Mouse (Mus musculus) embryonic facial prominence, embryonic 10.5 days (tissue): ENCODE data around the gene 6030408B16Rik. TPM values are rescaled to one million over a fixed set of nuclear protein-coding genes. Genes with fewer than 3 reads are reported as not detected.

ENCODE experiments used
- DNase-seq: peaks from one replicate; pipeline ENCODE4 v3.0.0-alpha.2; 2017; ENCODE audit warnings: low spot score
- H3K27ac ChIP-seq: fragments of 300-500 bp; sonication (generic); replicated peaks from 2 replicates; pipeline ENCODE4 v1.5.1; 2016; ENCODE audit warnings: mild to moderate bottlenecking
- H3K27me3 ChIP-seq: fragments of 300-500 bp; sonication (generic); replicated peaks from 2 replicates; pipeline ENCODE4 v1.6.1; 2016; ENCODE audit warnings: low read depth, mild to moderate bottlenecking; ENCODE audit not compliant: poor library complexity, severe bottlenecking
- H3K36me3 ChIP-seq: fragments of 300-500 bp; sonication (generic); replicated peaks from 2 replicates; pipeline ENCODE4 v1.6.1; 2016; ENCODE audit warnings: mild to moderate bottlenecking, moderate library complexity
- H3K4me1 ChIP-seq: fragments of 300-500 bp; sonication (generic); 2 replicates; pipeline ENCODE4 v1.6.1; 2016
- H3K4me3 ChIP-seq: fragments of 300-500 bp; sonication (generic); 2 replicates; pipeline ENCODE4 v1.5.1; 2016; ENCODE audit warnings: mild to moderate bottlenecking, moderate library complexity
- H3K9me3 ChIP-seq: fragments of 300-500 bp; sonication (generic); 2 replicates; pipeline ENCODE4 v1.6.1; 2016; ENCODE audit warnings: mild to moderate bottlenecking
- WGBS: fragments of 180-500 bp; shearing (Covaris S2); methylation state at CpG from one replicate; pipeline ENCODE4 v1.1.7; 2016; 5-methylcytosine and 5-hydroxymethylcytosine counted together
- polyA plus RNA-seq: library from polyadenylated mRNA; unstranded; fragments of >200 nt; fragmentation: Nextera tagmentation; extraction: Ambion mirVana; gene quantifications from 2 replicates; pipeline ENCODE4 v1.2.1, GENCODE M21; 2016

Gene 6030408B16Rik
- polyA plus RNA-seq, 1 experiment from 2014 or later, result 0.71 TPM

DNA sequence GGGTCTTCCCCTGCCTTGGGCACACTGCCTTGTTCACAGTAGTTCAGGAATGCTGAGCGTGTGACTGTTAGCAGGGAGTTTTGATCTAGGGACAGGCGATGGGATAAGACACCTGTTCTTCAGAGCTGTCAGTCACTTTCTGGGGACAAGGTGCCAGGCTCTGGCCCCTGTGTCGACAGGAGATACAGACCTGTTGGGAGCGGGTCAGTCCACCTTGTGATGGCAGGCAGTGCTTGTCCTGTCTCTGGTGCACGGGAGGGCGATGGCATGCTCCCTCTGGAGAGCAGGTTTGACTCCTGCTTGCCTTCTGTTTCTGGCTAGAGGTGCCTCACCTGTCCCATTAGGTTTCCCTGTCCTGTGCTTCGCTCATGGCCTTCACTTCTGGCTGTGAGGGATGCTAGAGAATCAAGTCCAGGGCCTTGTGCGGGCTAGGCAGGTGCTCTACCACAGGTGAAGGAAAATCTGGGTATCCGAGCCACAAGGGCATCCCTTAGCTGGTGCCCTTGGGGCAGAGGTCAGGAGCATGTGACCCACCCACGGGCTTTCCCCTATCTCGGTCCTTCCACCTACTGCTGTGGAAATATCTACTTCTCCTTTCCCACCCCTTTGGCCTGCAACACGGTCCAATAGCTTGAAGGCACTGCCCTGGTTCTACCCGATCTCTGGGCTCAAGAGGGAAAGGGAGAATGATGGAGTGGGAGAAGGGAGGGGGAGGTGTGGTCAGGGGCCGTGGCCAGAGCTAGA lies 36.4 kb upstream of the 6030408B16Rik start:
- no peak for DNase-seq
- Histone ChIP-seq H3K4me1 (peaks cover 61% of the 10 kb centered on the region), H3K27ac (no peak overlapping the region), H3K4me3 (no peak overlapping the region), H3K36me3 (0 out of 2 replicates have a peak, but pooled peaks cover 7% of the 10 kb centered on the region), H3K27me3 (no peaks in the 10 kb centered on the region; the same call in 1 of the 2 replicates), H3K9me3 (no peaks in the 10 kb centered on the region)
- WGBS, result 77% methylated on average over 14 of the region's 14 CpGs

DNA sequence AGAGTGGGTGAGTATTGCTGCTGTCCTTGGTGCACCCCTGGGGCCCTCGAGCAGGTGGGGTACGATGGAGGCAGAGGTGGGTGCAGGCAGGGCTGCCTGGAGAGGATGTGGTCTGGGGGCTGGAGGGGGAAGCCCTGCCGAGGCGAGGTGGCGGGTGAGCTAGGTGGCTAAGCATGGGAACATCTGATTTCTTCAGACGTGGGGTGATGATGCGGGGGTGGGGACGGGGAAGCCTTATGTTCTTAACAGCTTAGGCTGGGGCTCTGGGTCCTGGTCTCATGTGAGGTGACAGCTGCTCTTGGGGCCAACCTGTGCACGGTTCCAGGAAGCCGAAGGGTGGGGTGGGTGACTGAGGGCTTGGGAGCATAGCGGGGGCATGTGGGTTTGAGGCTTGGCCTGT lies 34.6 kb upstream of the 6030408B16Rik start:
- Histone ChIP-seq H3K9me3 (no peaks in the 10 kb centered on the region), H3K27ac (no peak overlapping the region), H3K27me3 (no peaks in the 10 kb centered on the region), H3K4me3 (no peak overlapping the region), H3K36me3 (0 out of 2 replicates have a peak, but pooled peaks cover 7% of the 10 kb centered on the region), H3K4me1 (peaks cover 72% of the 10 kb centered on the region)
- 92% methylated on average over 11 of the region's 11 CpGs for WGBS
- DNase-seq, result no peak

DNA sequence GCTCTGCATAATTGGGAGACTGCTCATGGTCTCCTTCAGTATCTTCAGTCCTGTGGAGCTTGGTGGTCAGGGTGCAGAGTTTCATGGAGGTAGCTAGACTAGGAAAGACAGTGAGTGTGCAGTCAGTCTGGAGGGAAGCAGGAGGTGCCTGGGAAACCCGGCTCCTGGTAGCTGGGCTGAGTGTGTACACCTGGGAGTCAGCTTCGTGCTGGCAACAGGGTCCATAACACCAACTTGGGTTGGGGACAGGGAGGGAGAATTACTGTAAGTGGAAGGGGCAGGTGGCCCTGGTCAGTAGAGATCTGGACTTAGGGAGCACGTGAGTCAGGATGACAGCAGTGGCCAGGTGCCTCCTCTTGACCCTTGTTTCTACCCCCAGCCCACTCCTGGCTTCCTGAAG lies 33.1 kb upstream of the 6030408B16Rik start:
- H3K4me1 ChIP-seq, result peaks cover 57% of the 10 kb centered on the region
- 87% methylated on average over 3 of the region's 3 CpGs for WGBS
- H3K27me3 ChIP-seq, result peaks cover 12% of the 10 kb centered on the region
- no peaks in the 10 kb centered on the region for H3K9me3 ChIP-seq
- H3K36me3 ChIP-seq, result 0 out of 2 replicates have a peak, but pooled peaks cover 7% of the 10 kb centered on the region
- no peak overlapping the region for H3K27ac ChIP-seq
- no peak for DNase-seq
- no peak overlapping the region for H3K4me3 ChIP-seq

DNA sequence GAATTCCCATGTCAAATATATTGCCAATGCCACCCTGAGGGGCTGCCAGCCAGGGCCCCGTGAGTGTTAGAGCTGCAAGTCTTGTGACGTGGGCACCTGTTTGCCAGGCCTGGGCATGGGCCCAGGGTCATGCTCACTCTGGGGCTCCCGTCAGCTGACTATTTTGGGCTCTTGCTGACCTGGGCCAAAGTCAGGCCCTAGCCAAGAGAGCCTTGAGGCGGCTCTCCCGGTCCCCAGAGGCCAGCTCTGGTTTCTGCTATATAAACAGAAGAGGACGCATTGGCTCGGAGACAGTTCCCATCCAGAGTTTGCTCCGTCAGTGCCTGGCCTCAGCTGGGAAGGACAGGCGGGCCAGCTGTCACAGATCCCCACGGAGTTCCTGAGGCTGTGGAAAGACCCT lies 32.6 kb upstream of the 6030408B16Rik start:
- 44% methylated on average over 10 of the region's 10 CpGs for WGBS
- H3K27me3 ChIP-seq, result peaks cover 16% of the 10 kb centered on the region
- peak overlapping the region; percentile 48; the same call in 1 of the 2 replicates for H3K27ac ChIP-seq
- no peak for DNase-seq
- no peak overlapping the region for H3K4me3 ChIP-seq
- 0 out of 2 replicates have a peak, but pooled peaks cover 7% of the 10 kb centered on the region for H3K36me3 ChIP-seq
- H3K9me3 ChIP-seq, result no peaks in the 10 kb centered on the region
- peaks cover 56% of the 10 kb centered on the region for H3K4me1 ChIP-seq

DNA sequence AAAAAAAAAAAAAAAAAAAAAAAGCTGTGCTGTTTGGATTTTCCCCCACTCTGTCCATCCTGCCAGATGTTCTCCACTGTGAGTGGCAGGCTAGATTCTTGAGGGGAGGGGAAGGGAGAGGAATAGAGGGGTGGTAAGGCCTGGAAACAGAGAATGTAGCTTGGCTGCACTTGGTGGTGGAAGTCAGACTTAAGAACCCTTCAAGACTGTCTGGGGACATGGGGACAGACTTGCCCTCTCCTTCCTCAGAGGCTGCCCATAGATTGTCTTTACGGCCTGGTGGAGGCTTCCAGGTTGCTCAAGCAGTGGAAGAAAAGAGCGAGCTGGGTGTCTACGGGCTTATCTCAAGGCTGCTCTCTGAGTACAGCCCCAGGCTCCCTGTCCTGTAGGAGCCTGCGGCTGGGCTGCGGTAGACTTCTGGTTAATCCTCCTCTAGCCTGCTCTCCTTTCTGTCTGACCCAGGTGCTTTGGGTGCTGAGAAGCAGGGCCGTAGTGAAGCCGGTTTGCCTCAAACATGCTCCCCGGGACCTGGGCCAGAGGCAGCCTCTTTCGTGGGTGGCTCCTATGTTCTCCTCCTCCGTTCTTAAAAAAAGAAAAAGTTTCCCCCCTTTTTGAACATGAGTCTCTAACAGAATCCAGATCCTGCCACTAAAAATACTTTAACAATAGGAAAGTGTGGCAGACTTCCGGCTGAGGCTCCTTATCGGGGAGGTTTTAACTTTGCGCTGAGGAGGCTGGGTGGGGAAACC lies 32.0 kb upstream of the 6030408B16Rik start:
- Histone ChIP-seq H3K4me3 (no peak overlapping the region), H3K27ac (peak overlapping the region; percentile 72), H3K36me3 (0 out of 2 replicates have a peak, but pooled peaks cover 7% of the 10 kb centered on the region), H3K9me3 (no peaks in the 10 kb centered on the region), H3K4me1 (peaks cover 55% of the 10 kb centered on the region), H3K27me3 (peaks cover 23% of the 10 kb centered on the region)
- WGBS, result 61% methylated on average over 13 of the region's 13 CpGs
- DNase-seq, result no peak

DNA sequence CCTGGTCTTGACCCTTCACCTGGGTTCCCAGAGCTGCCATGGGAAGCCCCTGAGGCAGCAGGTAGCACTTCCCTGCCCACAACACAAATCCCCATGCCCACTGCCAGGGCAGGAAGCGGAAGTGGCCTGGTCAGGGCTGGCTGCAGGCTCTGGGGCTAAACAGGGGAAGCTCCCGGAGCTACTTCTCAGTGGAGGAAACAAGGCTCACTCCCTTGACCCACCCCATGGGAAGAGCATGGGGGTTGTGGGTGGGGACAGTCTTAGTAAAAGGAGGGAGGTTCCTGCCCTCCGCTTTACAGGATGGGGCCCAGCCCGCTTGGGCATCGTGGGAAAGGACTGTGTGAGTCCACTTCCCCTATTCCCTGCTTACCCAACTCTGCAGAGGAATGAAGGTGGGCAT lies 30.5 kb upstream of the 6030408B16Rik start:
- Histone ChIP-seq H3K27me3 (peaks cover 38% of the 10 kb centered on the region), H3K36me3 (0 out of 2 replicates have a peak, but pooled peaks cover 7% of the 10 kb centered on the region), H3K4me3 (no peak overlapping the region), H3K9me3 (no peaks in the 10 kb centered on the region), H3K4me1 (peaks cover 58% of the 10 kb centered on the region), H3K27ac (peak overlapping the region; percentile 30; the same call in 1 of the 2 replicates)
- DNase-seq, result no peak
- 55% methylated on average over 5 of the region's 5 CpGs for WGBS

DNA sequence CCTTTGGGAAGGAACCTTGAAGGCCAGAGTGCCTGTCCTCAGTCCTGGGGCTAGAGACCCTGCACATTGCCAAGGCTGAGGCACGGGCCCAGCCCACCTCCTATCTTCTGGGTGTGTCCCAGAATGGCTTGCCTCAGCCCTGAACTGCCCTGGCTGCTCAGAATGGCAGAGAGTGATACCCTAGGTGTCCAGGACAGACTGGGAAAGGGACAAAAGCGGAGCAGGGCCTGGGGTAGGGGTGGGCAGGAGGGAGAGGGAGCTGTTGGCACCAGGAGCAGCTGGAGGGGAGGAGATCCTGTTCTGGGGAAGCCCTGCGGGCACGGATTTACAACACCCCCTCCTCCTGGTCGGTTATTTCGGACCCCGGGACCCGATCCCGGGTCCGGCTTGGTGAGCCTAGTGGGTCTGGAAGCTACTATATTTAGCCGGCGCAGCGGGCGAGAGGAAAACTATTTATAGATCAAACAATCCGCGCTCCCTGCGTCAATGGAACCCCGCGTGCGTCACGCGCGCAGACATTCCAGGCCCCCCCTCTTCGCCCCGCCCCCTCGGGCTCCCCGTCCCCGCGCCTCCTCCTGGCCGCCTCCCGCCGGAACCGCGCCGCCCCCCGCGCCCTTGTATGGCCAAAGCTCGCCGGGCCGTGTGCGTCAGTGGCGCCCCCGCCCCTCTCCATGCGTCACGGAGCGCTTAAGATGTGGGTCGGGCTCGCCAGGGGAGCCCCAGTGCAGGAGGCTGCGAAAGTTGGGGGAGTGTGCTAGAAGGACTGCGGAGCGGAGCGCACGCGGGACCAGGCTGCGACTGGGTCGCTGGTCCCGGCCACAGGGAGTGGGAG lies 26.7 kb upstream of the 6030408B16Rik start:
- peak; percentile 92 for DNase-seq
- Histone ChIP-seq H3K27ac (peak overlapping the region; percentile 81), H3K36me3 (peaks cover 15% of the 10 kb centered on the region), H3K27me3 (peaks cover 50% of the 10 kb centered on the region), H3K4me3 (peak overlapping the region; percentile 67), H3K4me1 (peaks cover 56% of the 10 kb centered on the region), H3K9me3 (no peaks in the 10 kb centered on the region)
- 1% methylated on average over 57 of the region's 57 CpGs for WGBS

DNA sequence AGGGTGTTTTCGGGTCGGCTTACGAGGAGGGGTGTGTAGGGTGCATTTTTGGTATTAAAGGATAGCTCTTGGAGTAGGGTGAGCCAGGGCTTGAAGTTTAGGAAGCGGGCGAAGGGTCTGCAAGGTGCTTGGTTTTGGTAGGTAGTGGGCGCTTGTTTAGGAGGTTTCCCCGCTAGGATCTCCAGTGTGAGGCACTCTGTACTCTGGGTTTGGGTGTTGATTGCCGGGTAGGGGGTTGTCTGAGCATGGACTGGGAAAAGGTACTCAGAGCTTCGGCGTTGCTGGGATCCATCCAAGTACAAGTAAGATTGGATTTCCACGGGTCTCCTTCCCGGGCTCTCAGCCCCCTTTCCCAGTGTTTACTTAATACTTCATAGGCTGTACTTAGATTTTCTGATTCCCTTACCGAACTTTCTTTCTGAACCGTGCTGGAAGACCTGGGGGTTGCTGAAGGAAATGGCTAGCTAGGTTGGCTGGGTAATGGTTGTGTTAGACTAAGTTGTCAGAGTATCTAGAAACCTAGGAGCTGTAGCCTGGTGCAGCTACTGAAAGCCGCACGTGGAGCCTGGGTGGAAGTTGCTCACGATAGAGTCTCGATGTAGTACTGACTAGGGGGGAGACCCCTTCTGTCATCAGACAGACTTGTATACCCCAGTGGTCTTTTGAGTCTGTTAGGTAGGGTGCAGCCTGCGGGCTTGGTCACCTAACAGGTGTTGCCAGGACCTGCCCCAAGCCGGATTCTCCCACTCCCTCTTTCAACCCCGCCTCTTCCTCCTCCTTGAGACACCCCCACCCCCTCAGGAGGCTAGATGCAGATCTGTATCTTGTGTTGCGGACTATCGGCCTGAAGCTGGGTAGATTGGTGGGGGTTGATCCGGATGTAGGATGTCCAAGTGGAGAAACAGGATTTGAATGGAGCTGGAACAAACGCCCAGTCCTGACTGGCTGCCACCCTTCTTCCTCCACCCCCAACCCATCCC lies 25.7 kb upstream of the 6030408B16Rik start:
- peaks cover 24% of the 10 kb centered on the region for H3K36me3 ChIP-seq
- peak; percentile 18 for DNase-seq
- H3K4me1 ChIP-seq, result peaks cover 47% of the 10 kb centered on the region
- peaks cover 50% of the 10 kb centered on the region for H3K27me3 ChIP-seq
- WGBS, result 5% methylated on average over 25 of the region's 25 CpGs
- H3K27ac ChIP-seq, result peak overlapping the region; percentile 81
- peak overlapping the region; percentile 67 for H3K4me3 ChIP-seq
- H3K9me3 ChIP-seq, result no peaks in the 10 kb centered on the region

DNA sequence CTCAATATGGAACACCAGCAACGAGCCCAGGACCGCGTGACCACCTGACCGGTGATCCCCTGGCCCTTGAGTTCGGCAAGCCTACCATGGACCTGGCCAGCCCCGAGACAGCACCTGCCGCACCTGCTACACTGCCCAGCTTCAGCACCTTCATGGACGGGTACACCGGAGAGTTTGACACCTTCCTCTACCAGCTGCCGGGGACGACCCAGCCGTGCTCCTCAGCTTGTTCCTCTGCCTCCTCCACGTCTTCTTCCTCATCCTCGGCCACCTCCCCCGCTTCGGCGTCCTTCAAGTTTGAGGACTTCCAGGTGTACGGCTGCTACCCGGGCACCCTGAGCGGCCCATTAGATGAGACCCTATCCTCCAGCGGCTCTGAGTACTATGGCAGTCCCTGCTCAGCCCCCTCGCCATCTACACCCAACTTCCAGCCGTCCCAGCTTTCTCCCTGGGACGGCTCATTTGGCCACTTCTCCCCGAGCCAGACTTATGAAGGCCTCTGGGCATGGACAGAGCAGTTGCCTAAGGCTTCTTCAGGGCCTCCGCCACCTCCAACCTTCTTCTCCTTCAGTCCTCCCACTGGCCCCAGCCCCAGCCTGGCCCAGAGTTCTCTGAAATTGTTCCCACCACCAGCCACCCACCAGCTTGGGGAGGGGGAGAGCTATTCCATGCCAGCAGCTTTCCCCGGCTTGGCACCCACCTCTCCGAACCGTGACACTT lies 22.8 kb upstream of the 6030408B16Rik start:
- Histone ChIP-seq H3K27ac (no peak overlapping the region), H3K9me3 (no peaks in the 10 kb centered on the region), H3K36me3 (peaks cover 49% of the 10 kb centered on the region), H3K4me1 (peaks cover 40% of the 10 kb centered on the region), H3K4me3 (no peak overlapping the region), H3K27me3 (peaks cover 35% of the 10 kb centered on the region)
- WGBS, result 93% methylated on average over 29 of the region's 29 CpGs
- no peak for DNase-seq

DNA sequence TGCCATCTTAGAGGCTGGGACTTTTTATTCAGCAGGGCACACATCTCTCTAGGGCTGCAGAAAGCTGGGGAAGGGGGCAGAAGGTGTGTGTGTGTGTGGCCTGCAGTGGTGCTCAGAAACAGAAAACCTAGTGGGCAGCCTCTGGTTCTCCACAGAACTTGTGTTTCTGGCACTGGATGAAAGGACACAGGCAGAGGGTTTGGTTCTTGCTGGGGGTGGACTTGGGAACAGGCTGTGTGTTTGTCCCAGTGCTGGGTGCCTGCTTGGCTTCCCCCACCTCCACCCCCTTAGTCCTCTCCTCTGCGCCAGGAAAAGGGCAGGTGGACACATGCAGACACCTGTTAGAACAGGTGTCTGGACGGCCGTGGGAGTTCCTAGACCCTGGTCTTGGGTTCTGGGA lies 21.9 kb upstream of the 6030408B16Rik start:
- no peaks in the 10 kb centered on the region for H3K9me3 ChIP-seq
- peaks cover 27% of the 10 kb centered on the region for H3K27me3 ChIP-seq
- no peak for DNase-seq
- peaks cover 49% of the 10 kb centered on the region for H3K36me3 ChIP-seq
- no peak overlapping the region for H3K27ac ChIP-seq
- H3K4me3 ChIP-seq, result no peak overlapping the region
- WGBS, result 77% methylated on average over 3 of the region's 3 CpGs
- peaks cover 33% of the 10 kb centered on the region for H3K4me1 ChIP-seq

DNA sequence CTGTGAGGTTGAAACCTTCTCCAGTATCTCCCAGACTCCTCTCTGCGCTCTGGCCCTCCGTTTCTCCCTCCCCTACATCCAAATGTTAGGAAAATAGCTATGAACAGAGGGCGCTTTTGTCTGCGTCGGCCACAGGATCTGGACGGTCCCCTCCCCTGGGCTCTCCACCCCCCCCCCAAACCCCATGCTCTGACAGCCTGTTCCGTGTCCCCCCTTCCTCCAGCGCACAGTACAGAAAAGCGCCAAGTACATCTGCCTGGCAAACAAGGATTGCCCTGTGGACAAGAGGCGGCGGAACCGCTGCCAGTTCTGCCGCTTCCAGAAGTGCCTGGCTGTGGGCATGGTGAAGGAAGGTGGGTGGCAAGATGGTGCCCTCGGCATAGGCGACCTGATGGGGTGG lies 21.5 kb upstream of the 6030408B16Rik start:
- Histone ChIP-seq H3K36me3 (peaks cover 49% of the 10 kb centered on the region), H3K9me3 (no peaks in the 10 kb centered on the region), H3K4me1 (peaks cover 30% of the 10 kb centered on the region), H3K27me3 (peaks cover 23% of the 10 kb centered on the region), H3K4me3 (no peak overlapping the region), H3K27ac (no peak overlapping the region)
- DNase-seq, result no peak
- 78% methylated on average over 15 of the region's 15 CpGs for WGBS
